Mouse (Mus musculus) mesoderm, embryonic 11.5 days (tissue): Measurements from ENCODE around the gene Senp3.
A peak's percentile ranks its signal among the peaks of the same experiment; 100 is the strongest.
"Not testable (repeated sequence)": the region's sequence is repeated elsewhere in the genome, so short reads cannot be mapped to it uniquely, and the experiment has no call there.

ENCODE experiments used
- DNase-seq: peaks from one replicate; pipeline ENCODE4 v3.0.0-alpha.2; 2012; ENCODE audit warnings: low read depth, low spot score

Gene Senp3

GRCm38 (mm10) chr11:69681314-69682208 is at the start of gene Senp3:
Gene Senp3 (minus strand): TSS chr11:69682084.
- peak; percentile 99 for DNase-seq

DNA sequence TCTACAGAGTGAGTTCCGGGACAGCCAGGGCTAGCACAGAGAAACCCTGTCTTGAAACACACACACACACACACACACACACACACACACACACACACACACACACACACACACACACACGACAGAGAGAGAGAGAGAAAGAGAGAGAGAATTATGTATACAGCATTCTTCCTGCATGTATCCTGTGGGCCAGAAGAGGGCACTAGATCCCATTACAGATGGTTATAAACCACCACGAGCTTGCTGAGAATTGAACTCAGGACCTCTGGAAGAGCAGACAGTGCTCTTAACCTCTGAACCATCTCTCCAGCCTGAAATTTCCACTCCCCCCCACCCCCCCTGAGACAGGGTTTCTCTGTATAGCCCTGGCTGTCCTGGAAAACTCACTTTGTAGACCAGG is 49.5 kb upstream of the Senp3 start:
- not testable (repeated sequence) for DNase-seq

GRCm38 (mm10) chr11:69729063-69729462 is 47.2 kb upstream of the Senp3 start:
- DNase-seq, result peak; percentile 73

GRCm38 (mm10) chr11:69725951-69726350 is 44.1 kb upstream of the Senp3 start:
- no peak for DNase-seq

DNA sequence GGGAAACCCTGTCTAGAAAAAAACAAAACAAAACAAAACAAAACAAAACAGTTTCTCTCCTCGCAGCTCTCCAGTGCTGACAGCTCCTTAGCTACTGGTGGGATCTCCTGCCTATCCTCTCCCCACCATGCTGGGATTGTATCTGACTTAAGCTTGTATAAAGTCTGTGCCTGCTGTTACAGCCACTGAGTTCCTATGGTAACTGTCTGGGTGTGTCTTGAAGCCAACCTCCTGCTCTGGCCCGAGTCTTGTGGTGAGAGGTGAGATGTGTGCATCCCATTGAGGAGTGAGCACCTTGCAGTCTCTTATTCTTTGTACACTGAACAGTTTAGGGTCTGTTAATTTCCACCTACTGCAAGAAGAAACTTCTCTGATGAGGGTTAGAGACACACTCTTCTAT is 41.2 kb upstream of the Senp3 start:
- no peak for DNase-seq

DNA sequence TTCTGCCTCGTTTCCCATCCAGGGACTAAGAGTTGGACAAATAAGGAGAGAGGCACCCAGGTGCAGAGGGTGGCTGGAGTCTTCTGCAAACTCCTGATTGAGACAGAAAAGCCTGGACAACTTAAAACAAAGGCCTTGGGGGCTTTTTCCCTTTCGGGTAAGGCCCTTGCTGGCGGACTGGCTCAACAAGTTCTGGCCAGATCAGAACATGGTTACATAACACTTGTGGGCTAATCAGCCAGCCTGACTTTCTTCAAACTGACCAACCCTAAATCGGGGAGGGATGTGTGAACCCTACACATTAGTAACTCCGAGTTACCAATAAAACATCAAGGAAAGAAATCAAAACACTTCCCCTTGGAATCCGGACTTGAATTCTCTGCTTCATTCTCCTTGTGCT is 39.0 kb upstream of the Senp3 start:
- no peak for DNase-seq

GRCm38 (mm10) chr11:69719423-69719822 is 37.5 kb upstream of the Senp3 start:
- no peak for DNase-seq

DNA sequence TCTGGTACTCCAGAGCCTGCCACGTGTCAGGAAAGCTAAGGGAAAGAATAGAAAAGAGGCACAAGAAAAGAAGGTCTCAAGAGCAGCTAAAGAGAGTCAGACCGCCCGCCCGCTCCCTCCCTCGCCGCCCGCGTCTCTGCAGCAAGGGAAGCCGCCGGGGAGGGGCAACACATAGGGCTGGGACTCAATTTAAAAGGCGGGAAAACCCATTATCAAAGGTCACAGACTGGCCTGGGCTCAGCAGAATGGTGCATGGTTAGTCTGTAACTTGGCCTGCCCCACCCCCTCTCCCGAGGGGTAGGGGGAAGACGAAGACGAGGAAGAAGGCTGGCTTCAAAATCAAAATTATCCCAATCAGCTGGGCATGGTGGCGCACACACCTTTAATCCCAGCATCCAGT is 36.8 kb upstream of the Senp3 start:
- DNase-seq, result no peak

- DNase-seq, result no peak
Measured at GRCm38 (mm10) chr11:69716953-69717352, 35.1 kb upstream of the Senp3 start.

GRCm38 (mm10) chr11:69715929-69716328 is 34.0 kb upstream of the Senp3 start:
- DNase-seq, result peak; percentile 75

GRCm38 (mm10) chr11:69715482-69715881 is 33.6 kb upstream of the Senp3 start:
- peak; percentile 47 for DNase-seq

DNA sequence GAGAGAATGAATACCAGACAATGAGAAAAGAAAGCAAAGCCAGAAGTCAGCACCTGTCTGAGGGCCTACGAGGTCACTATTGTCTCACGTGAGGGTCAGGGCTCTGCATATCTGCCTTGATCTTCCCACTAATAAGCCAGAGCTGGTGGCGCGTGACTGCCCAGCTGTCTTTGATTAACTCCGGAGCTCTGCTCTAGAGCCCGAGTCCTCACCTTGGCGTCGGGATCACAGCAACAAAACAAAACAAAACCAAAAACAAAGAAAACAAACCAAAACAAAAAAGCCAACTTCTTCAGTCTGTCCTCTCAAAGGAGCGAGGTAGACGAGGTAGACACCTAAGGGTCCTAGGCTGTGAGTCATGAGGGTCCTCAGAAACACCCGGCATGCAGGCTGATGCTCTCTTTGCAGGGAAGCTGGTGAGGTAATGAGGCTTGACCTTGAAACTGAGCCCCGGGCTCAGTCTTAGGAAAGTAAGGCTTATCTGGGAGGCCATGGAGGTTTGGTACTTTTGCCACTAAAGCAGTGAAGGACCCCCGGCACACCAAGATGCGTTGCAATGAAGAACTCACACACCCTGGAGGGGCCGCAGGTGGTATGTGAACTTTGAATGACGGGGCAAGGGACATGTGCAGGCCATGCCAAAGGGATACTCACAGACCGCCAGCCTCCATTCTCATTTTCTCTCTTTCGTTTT is 32.9 kb upstream of the Senp3 start:
- peak; percentile 54 for DNase-seq

DNA sequence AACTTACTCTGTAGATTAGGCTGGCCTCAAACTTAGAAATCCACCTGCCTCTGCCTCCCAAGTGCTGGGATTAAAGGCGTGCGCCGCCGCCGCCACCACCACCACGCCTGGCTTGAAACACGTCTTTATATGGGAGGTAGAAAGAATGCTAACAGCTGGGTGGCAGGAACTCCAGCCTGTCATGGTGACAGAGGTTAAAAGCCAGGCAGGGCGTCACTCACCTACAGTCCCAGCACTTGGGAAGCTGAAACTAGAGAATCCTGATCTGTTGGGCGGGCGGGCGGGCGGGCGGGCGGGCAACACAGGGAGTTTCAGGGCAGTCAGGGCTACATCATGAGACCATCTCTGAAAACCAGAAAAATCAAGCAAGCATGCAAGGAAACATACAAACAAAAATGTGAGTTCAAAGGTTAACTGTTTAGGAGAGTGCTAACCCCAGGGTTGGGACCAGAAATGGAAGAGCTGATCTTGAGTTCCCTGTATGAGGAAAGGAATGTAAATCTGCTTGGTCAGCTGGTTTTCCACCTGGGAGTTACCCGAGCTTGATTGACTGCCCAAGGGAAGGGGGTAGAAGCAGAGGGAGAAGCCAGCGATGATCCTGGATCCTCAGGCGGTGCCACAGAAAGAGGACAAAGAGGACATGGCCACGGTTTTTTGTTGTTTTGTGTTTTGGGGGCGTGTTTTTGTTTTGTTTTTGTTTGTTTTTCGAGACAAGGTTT is 31.2 kb upstream of the Senp3 start:
- DNase-seq, result peak; percentile 42

DNA sequence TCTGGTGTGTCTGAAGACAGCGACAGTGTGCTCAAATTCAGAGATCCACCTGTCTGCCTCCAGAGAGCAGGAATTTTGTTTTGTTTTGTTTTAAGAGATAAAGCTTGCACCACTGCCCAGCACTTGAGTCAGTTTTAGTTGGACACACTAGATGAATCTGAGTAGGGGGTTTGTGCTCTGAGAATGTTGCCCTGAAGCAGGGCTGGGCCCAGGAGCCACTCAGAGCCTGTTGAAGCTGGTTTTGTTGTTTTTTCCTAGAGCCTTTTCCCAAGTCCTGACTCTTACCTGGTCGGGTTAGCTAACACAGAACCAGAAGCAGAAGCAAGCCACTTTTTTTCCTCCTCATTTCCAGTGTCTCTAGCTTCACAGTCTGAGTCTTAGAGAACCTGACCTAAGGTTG is 29.2 kb upstream of the Senp3 start:
- no peak for DNase-seq

- no peak for DNase-seq
Measured at GRCm38 (mm10) chr11:69710470-69710869, 28.6 kb upstream of the Senp3 start.

DNA sequence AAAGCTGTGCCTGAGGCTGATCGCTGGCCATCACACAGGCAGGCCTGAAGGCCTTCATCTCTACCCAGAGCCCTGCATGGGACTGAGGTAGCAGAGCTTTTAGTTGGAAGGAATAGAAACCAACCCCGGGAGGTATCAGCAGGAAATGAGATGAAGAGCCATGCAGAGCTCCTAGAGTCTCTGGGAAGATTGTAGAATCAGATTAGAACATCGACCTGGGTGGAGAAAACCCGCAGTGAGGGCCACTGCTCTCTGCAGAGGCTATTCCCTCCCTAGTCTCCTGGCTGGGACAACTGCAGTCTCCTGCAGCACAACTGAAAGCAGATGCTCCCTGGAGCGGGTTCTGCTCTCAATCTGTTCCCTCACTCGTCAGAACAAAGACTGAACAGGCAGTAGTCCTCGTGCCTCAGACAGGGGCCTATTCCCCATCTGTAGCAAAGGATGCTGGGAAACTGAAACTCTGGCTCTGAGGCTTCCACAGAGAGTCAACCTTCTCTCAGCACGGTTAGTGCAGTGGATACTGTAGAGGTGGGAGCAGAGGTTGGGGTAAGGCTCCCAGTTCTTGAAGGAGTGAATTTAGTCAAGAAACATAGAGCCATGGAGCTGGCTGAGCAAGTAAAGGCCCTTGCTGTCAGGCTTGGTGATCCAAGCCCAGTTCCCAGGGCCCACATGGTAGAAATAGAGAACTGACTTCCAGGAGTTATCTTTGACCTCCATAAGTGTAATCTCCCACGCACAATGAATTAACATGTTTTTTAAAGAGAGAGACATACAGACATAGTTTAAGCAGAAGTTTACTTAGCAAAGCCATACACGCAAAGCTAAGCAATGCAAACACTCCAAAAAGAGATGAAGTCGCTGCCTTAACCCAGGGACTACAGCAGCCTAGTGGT is 27.9 kb upstream of the Senp3 start:
- no peak for DNase-seq

GRCm38 (mm10) chr11:69708614-69709265 is 26.9 kb upstream of the Senp3 start:
- DNase-seq, result no peak

DNA sequence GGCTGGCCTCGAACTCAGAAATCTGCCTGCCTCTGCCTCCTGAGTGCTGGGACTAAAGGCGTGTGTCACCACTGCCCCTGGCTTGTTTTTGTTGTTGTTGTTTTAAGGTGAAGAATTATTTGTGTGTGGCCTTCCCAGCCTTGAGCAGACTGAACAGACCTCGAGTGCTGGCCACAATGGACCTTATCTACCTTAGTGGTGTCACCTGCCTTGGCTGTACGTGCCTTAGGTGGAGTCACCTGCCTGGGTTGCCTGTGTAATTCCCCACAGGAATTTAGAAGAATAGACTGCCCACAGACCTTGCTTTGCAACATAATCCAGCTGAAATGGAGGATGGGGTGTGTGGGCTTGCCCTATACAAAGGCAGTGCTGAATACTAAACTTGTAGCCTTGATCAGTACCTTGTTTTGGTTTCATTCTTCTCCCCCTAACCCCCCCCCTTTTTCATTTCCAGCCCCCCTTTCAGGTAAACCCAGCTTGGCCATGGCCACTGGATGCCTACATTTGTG is 26.0 kb upstream of the Senp3 start:
- no peak for DNase-seq

- no peak for DNase-seq
Measured at GRCm38 (mm10) chr11:69707480-69707847, 25.6 kb upstream of the Senp3 start.

- DNase-seq, result no peak
Measured at GRCm38 (mm10) chr11:69706775-69707479, 25.0 kb upstream of the Senp3 start.
